Mouse (Mus musculus) heart, embryonic 13.5 days (tissue): ENCODE data around the gene Acin1. TPM values are rescaled to one million over a fixed set of nuclear protein-coding genes. Genes with fewer than 3 reads are reported as not detected.

Experiments
- ATAC-seq: fragments of 200-750 bp; cut with Nextera tagmentation; 2 replicates; pipeline ENCODE4 v1.8.0; 2017; ENCODE audit warnings: moderate TSS enrichment; ENCODE audit not compliant: insufficient number of reproducible peaks, low FRiP score, low TSS enrichment; ENCODE audit errors: extremely low read depth
- H3K27ac ChIP-seq: fragments of 300-500 bp; sonication (generic); replicated peaks from 2 replicates; pipeline ENCODE4 v1.5.1; 2015; ENCODE audit warnings: moderate library complexity, mild to moderate bottlenecking, inconsistent platforms
- H3K27me3 ChIP-seq: fragments of 300-500 bp; sonication (generic); replicated peaks from 2 replicates; pipeline ENCODE4 v1.6.1; 2015; ENCODE audit warnings: mild to moderate bottlenecking, inconsistent platforms
- H3K36me3 ChIP-seq: fragments of 300-500 bp; sonication (generic); 2 replicates; pipeline ENCODE4 v1.6.1; 2015; ENCODE audit warnings: mild to moderate bottlenecking, inconsistent platforms
- H3K4me1 ChIP-seq: fragments of 300-500 bp; sonication (generic); 2 replicates; pipeline ENCODE4 v1.6.1; 2015; ENCODE audit warnings: inconsistent platforms
- H3K4me2 ChIP-seq: fragments of 300-500 bp; sonication (generic); 2 replicates; pipeline ENCODE4 v1.6.1; 2015; ENCODE audit warnings: inconsistent platforms, mild to moderate bottlenecking, moderate library complexity
- H3K4me3 ChIP-seq: fragments of 300-500 bp; sonication (generic); 2 replicates; pipeline ENCODE4 v1.5.1; 2015; ENCODE audit warnings: moderate library complexity, mild to moderate bottlenecking, inconsistent platforms
- H3K9ac ChIP-seq: fragments of 300-500 bp; sonication (generic); 2 replicates; pipeline ENCODE4 v1.6.1; 2015; ENCODE audit warnings: inconsistent platforms, mild to moderate bottlenecking, moderate library complexity
- H3K9me3 ChIP-seq: fragments of 300-500 bp; sonication (generic); 2 replicates; pipeline ENCODE4 v1.6.1; 2016; ENCODE audit warnings: inconsistent platforms
- WGBS: fragments of 180-500 bp; shearing (Covaris S2); methylation state at CpG from one replicate; pipeline ENCODE4 v1.1.7; 2015; ENCODE audit warnings: mixed read lengths; 5-methylcytosine and 5-hydroxymethylcytosine counted together
- polyA plus RNA-seq: library from polyadenylated mRNA; unstranded; fragments of >200 nt; fragmentation: Nextera tagmentation; extraction: Ambion mirVana; gene quantifications from 2 replicates; pipeline ENCODE4 v1.2.1, GENCODE M21; 2015

The Acin1 gene
- polyA plus RNA-seq, 1 experiment from 2014 or later = 81.2 TPM

DNA sequence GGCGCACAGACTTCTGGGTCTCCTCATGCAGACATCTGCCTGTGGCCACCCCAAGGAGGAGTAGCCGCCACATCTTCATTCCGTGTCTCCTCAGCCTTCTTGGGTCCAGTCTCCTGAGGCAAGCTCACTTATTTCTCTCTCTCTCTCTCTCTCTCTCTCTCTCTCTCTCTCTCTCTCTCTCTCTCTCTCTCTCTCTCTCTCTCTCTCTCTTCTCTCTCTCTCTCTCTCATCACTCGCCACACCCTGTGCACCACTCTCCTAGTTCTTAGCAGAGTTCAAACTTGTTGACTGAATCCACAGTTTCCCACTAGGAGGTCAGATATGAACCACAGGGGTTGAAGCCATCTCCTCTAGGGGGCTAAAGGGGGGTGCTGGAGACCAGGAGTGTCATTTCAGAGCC, 12.0 kb upstream of the Acin1 start, which contains the start of gene Gm29776:
Gene Gm29776, minus strand, starts transcription at position 101 of the 400 bp plus-strand sequence.
- Histone ChIP-seq H3K4me2 (no peak within 1 kb of the TSS), H3K4me1 (peaks cover 8% of the 10 kb centered on the region), H3K27ac (no peak within 1 kb of the TSS), H3K9ac (0 out of 2 replicates have a peak within 1 kb of the TSS, but pooled peaks have one; percentile 14), H3K4me3 (no peak within 1 kb of the TSS), H3K36me3 (peaks cover 3% of the 10 kb centered on the region; the same call in 1 of the 2 replicates), H3K27me3 (peaks cover 25% of the 10 kb centered on the region; the same call in 1 of the 2 replicates), H3K9me3 (no peaks in the 10 kb centered on the region)
- ATAC-seq = no peak
- WGBS = 62% methylated on average over 4 of the region's 4 CpGs

GRCm38 (mm10) chr14:54696752-54697151, 10.0 kb upstream of the Acin1 start:
- H3K36me3 ChIP-seq = peaks cover 17% of the 10 kb centered on the region; the same call in 1 of the 2 replicates
- no peaks in the 10 kb centered on the region for H3K9me3 ChIP-seq
- 80% methylated on average over 4 of the region's 4 CpGs for WGBS
- no peak overlapping the region for H3K4me2 ChIP-seq
- H3K9ac ChIP-seq = no peak overlapping the region
- peaks cover 9% of the 10 kb centered on the region; the same call in 1 of the 2 replicates for H3K27me3 ChIP-seq
- peaks cover 8% of the 10 kb centered on the region for H3K4me1 ChIP-seq
- ATAC-seq = no peak
- no peak overlapping the region for H3K27ac ChIP-seq
- no peak overlapping the region for H3K4me3 ChIP-seq

DNA sequence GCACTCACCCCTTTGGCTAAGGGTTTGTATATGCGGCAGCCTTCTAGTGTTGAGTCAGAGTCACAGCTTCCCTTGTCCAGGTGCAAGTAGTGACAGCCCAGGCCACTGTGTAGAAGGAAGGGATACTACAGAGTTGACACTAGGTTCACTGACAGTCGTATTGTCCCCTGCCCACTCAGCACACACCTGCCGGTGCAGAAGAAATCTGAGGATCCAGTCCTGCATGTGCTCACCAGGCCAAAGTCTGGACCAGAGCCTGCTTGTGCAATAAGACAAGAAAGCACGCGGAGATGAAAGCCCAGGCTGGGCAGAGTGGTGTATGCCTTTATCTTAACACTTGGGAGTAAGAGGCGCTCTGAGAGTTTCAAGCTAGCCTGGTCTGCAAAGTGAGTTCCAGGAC, 8.3 kb upstream of the Acin1 start:
- no peak overlapping the region for H3K9ac ChIP-seq
- no peak overlapping the region for H3K4me3 ChIP-seq
- H3K9me3 ChIP-seq = no peaks in the 10 kb centered on the region
- no peak overlapping the region for H3K27ac ChIP-seq
- WGBS = 48% methylated on average over 6 of the region's 6 CpGs
- H3K4me1 ChIP-seq = no peaks in the 10 kb centered on the region; the same call in 1 of the 2 replicates
- H3K27me3 ChIP-seq = peaks cover 5% of the 10 kb centered on the region; the same call in 1 of the 2 replicates
- H3K4me2 ChIP-seq = no peak overlapping the region
- peaks cover 28% of the 10 kb centered on the region for H3K36me3 ChIP-seq
- no peak for ATAC-seq

GRCm38 (mm10) chr14:54687251-54687650, 520 bp upstream of the Acin1 start:
- Histone ChIP-seq H3K36me3 (peaks cover 43% of the 10 kb centered on the region), H3K4me3 (peak overlapping the region; percentile 86), H3K27me3 (no peaks in the 10 kb centered on the region), H3K4me2 (peak overlapping the region; percentile 85), H3K4me1 (peaks cover 37% of the 10 kb centered on the region), H3K9ac (peak overlapping the region; percentile 97), H3K27ac (peak overlapping the region; percentile 98), H3K9me3 (no peaks in the 10 kb centered on the region)
- no peak for ATAC-seq
- WGBS = 7% methylated on average over 8 of the region's 8 CpGs

DNA sequence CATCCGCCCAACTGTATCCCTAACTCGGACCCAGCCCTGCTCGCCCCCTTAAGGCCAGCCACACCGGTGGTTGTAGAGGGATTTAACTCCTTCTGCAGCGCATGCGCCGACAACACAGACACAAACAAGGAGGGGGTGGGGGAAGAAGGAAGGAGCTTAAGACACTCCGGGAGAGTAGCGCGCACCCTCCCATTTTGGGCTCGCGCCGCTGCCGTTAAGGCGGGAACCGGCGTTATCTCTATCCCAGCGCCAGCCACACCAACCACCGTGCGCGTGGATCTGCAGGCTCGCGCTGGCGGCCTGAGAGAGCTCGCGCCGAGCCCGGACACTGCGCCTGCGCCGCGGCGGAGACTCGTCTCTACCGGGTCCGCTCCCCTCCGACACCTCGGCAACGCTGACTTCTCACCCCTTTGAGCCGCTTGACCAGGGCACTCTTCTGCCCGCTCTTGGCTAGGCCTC, 639 bp downstream of the Acin1 start, which contains the start of gene 1700123O20Rik:
Gene 1700123O20Rik, plus strand, starts transcription at position 154 of the 459 bp plus-strand sequence.
- Histone ChIP-seq H3K27ac (peak within 1 kb of the TSS; percentile 98), H3K9ac (peak within 1 kb of the TSS; percentile 97), H3K27me3 (no peaks in the 10 kb centered on the region), H3K9me3 (no peaks in the 10 kb centered on the region), H3K4me1 (peaks cover 37% of the 10 kb centered on the region), H3K4me2 (peak within 1 kb of the TSS; percentile 85), H3K4me3 (peak within 1 kb of the TSS; percentile 86), H3K36me3 (peaks cover 52% of the 10 kb centered on the region)
- ATAC-seq = peak; percentile 77
- WGBS = under 1% methylated on average over 41 of the region's 41 CpGs

DNA sequence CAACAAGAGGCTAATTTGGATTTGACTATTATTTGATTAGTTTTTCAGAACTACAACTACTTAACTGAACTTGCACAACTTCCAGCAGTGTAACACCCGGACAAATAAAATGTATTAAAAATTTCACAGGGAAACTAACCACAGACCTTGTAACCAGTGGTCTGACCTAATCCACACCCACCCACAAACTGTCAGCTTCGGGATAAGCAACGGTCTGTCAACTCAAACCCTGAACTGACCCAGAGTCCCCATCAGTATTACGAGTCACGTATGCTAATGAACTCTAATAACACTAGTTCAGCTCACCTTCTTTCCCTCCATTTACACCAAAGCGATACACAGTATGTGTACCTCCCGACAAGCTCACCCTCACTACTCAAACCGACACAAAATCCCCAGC, 1.3 kb downstream of the Acin1 start:
- ATAC-seq = no peak
- peak overlapping the region; percentile 98 for H3K27ac ChIP-seq
- H3K4me1 ChIP-seq = peaks cover 37% of the 10 kb centered on the region
- H3K27me3 ChIP-seq = no peaks in the 10 kb centered on the region
- H3K9ac ChIP-seq = peak overlapping the region; percentile 97
- H3K9me3 ChIP-seq = no peaks in the 10 kb centered on the region
- peaks cover 51% of the 10 kb centered on the region for H3K36me3 ChIP-seq
- 9% methylated on average over 8 of the region's 8 CpGs for WGBS
- H3K4me2 ChIP-seq = peak overlapping the region; percentile 85
- H3K4me3 ChIP-seq = peak overlapping the region; percentile 86

- H3K36me3 ChIP-seq = peaks cover 59% of the 10 kb centered on the region
These were observed 4.3 kb downstream of the Acin1 start for GRCm38 (mm10) chr14:54682396-54682795.

DNA sequence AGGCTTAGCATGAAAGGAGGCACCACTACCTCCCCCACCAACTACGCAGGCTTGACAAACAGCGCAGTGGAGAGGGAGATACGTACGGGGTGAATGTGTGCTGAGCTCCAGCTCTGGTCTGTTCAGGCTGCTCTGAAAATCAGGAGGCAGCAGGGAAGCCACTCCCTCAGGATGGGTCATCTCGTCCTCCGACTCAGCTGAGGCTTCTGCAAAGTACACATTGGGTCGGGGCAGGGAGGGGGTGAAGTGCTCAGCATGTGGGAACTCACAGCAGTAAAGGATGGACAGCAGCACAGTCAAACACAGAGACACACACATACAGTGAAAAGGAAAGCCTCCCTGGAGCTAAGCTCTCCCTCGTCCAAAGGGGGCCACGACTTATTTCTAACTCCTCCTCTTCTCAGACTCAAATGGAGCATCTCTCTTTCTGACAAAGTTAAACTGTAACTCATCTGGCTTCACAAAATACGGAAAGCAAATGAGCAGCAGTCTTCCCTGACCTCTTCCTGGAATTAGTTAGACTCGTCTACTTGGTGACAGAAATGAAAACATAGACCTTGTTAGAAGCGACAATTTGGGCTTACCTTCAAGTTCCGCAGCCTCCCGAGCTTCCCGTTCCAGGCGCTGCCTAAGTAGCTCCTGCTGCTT, 8.0 kb downstream of the Acin1 start:
- no peak overlapping the region for H3K4me3 ChIP-seq
- peaks cover 9% of the 10 kb centered on the region; the same call in 1 of the 2 replicates for H3K4me1 ChIP-seq
- H3K36me3 ChIP-seq = peaks cover 86% of the 10 kb centered on the region
- no peaks in the 10 kb centered on the region for H3K27me3 ChIP-seq
- no peak for ATAC-seq
- H3K27ac ChIP-seq = no peak overlapping the region
- H3K4me2 ChIP-seq = no peak overlapping the region
- H3K9me3 ChIP-seq = no peaks in the 10 kb centered on the region
- H3K9ac ChIP-seq = no peak overlapping the region
- 87% methylated on average over 16 of the region's 16 CpGs for WGBS

More at GRCm38 (mm10) chr14:54682396-54682795, 4.3 kb downstream of the Acin1 start:
- Histone ChIP-seq H3K27me3 (no peaks in the 10 kb centered on the region), H3K9me3 (no peaks in the 10 kb centered on the region), H3K27ac (no peak overlapping the region), H3K9ac (no peak overlapping the region; the same call in 1 of the 2 replicates), H3K4me2 (no peak overlapping the region), H3K4me3 (no peak overlapping the region), H3K4me1 (peaks cover 20% of the 10 kb centered on the region)
- no peak for ATAC-seq
- 86% methylated on average over 3 of the region's 3 CpGs for WGBS

DNA sequence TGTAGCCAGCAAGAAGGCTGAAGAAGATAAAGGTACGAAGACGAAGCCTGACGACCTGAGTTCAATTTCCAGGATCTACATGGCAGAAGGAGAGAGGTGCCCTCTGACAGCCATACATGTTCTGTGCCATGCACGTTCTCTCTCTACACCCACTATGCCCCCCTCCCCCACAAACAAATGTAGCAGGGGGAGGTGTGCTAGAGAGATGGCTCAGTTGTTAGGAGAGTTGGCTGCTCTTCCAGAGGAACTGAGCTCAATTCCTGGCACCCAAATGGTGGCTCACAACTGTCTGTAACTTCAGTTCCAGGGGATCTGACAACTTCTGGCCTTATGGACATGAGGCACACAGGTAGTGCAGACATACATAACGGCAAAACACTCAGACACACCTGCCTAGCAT, 10.4 kb downstream of the Acin1 start:
- H3K4me3 ChIP-seq = no peak overlapping the region
- H3K27me3 ChIP-seq = no peaks in the 10 kb centered on the region
- no peaks in the 10 kb centered on the region for H3K9me3 ChIP-seq
- 0 out of 2 replicates have a peak, but pooled peaks cover 3% of the 10 kb centered on the region for H3K4me1 ChIP-seq
- ATAC-seq = no peak
- H3K4me2 ChIP-seq = no peak overlapping the region
- no peak overlapping the region for H3K27ac ChIP-seq
- peaks cover 89% of the 10 kb centered on the region for H3K36me3 ChIP-seq
- H3K9ac ChIP-seq = no peak overlapping the region
- 85% methylated on average over 5 of the region's 5 CpGs for WGBS

DNA sequence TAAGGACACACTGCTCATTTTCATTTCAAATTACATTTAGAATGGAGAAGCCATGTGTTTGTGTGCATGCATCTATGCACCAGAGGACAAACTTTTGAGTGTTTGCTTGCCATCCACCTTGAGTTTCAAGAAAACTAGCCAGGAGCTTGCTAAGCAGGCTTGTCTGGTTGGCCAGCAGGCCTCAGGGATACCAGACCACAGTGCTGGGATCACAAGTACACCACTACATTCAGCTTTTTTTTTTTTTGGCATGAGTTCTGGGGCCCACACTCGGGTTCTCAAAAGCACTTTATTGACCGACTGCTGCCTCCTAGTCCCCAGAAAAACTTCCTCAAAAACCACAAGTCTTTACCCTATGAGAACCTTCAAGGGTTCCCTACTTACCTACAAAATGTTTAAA, 12.4 kb downstream of the Acin1 start:
- no peaks in the 10 kb centered on the region for H3K27me3 ChIP-seq
- no peak overlapping the region for H3K4me2 ChIP-seq
- H3K36me3 ChIP-seq = peaks cover 86% of the 10 kb centered on the region
- ATAC-seq = no peak
- H3K9me3 ChIP-seq = no peaks in the 10 kb centered on the region
- no peak overlapping the region for H3K27ac ChIP-seq
- no peak overlapping the region for H3K9ac ChIP-seq
- H3K4me3 ChIP-seq = no peak overlapping the region
- WGBS = 80% methylated on average over 2 of the region's 2 CpGs
- H3K4me1 ChIP-seq = 0 out of 2 replicates have a peak, but pooled peaks cover 3% of the 10 kb centered on the region

GRCm38 (mm10) chr14:54669381-54669780, 17.4 kb downstream of the Acin1 start:
- H3K27me3 ChIP-seq = no peaks in the 10 kb centered on the region
- no peaks in the 10 kb centered on the region for H3K9me3 ChIP-seq
- no peak overlapping the region for H3K9ac ChIP-seq
- no peak overlapping the region for H3K27ac ChIP-seq
- H3K4me3 ChIP-seq = no peak overlapping the region
- 79% methylated on average over 4 of the region's 4 CpGs for WGBS
- 0 out of 2 replicates have a peak, but pooled peaks cover 3% of the 10 kb centered on the region for H3K4me1 ChIP-seq
- no peak for ATAC-seq
- peaks cover 90% of the 10 kb centered on the region for H3K36me3 ChIP-seq
- H3K4me2 ChIP-seq = no peak overlapping the region
